Mouse (Mus musculus): ENCODE data around the gene Tmem185b.

DNA sequence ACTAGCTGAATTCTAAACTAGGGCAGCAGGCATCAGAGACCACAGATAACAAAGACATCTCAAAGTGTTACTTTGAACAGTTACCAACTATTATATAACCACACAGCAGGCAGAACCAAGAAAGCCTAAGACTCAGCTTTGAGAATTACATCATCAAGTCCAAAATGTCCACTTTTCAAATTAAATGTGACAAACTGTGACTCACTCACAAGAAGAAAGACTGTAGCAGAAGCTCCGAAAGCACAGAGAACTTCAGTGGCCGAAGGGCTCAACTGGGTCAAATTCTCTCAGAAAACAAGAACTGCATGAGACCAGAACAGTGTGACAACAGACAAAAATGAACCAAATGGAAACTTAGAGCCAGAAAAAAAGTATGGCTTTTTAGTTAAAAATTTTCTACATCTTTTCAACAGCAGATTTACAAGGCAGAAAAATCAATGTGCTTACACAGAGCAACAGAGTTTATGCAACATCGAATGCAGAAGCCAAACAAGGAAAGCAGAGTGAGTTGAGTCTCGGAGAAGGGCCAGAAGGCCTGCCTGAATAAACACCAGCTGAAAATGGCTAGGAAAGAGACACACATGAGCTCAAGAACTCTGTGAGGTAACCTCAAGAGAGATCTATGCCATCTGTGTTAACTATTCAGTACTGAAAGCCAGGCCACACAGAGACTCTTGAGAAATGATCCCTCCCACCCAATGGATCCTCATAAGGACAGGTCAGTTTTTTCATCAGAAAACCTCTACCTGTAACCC is 31.9 kb downstream of the Tmem185b start:
- TF ChIP-seq CTCF (IDR thresholded peaks at IDR 0.05), result no peak
- no peak for TF ChIP-seq POLR2A (IDR thresholded peaks at IDR 0.05; ENCODE audit: insufficient read depth, low read depth, low read length)
- no peak for TF ChIP-seq EP300 (IDR thresholded peaks at IDR 0.05; ENCODE audit: insufficient read depth, low read depth, low read length)

All from heart, adult 2 months (tissue).